Mouse (Mus musculus): Measurements from ENCODE around the gene Vars. TPM values are rescaled to one million over a fixed set of nuclear protein-coding genes. Genes with fewer than 3 reads are reported as not detected.
A peak's percentile ranks its signal among the peaks of the same experiment; 100 is the strongest.

Vars gene
- polyA plus RNA-seq, 1 experiment: 261 TPM

- Histone ChIP-seq H3K4me3 (ENCODE audit: control insufficient read depth, low read depth, low read length) (no peak overlapping the region), H3K27ac (ENCODE audit: control insufficient read depth, insufficient read depth, low read depth, low read length) (no peak overlapping the region), H3K4me1 (ENCODE audit: control insufficient read depth, insufficient read depth, low read length) (no peaks in the 10 kb centered on the region), H3K36me3 (ENCODE audit: control insufficient read depth, insufficient read depth, low read length) (no peaks in the 10 kb centered on the region), H3K27me3 (ENCODE audit: control insufficient read depth, insufficient read depth, low read length) (no peaks in the 10 kb centered on the region)
- TF ChIP-seq CTCF (IDR thresholded peaks at IDR 0.05; ENCODE audit: control insufficient read depth, insufficient read depth, insufficient replicate concordance, low read depth, low read length) (no peak), POLR2A (IDR thresholded peaks at IDR 0.05; ENCODE audit: control insufficient read depth, low read depth, low read length) (no peak)
Measured at GRCm38 (mm10) chr17:35039121-35039873, 38.5 kb downstream of the Vars start.

GRCm38 (mm10) chr17:35043794-35044193, 43.0 kb downstream of the Vars start:
- no peak overlapping the region for H3K27ac ChIP-seq (ENCODE audit: control insufficient read depth, insufficient read depth, low read depth, low read length)
- H3K27me3 ChIP-seq (ENCODE audit: control insufficient read depth, insufficient read depth, low read length): no peaks in the 10 kb centered on the region
- peaks cover 5% of the 10 kb centered on the region for H3K4me1 ChIP-seq (ENCODE audit: control insufficient read depth, insufficient read depth, low read length)
- TF ChIP-seq CTCF (IDR thresholded peaks at IDR 0.05; ENCODE audit: control insufficient read depth, insufficient read depth, insufficient replicate concordance, low read depth, low read length) (no peak), POLR2A (IDR thresholded peaks at IDR 0.05; ENCODE audit: control insufficient read depth, low read depth, low read length) (no peak)
- H3K36me3 ChIP-seq (ENCODE audit: control insufficient read depth, insufficient read depth, low read length): no peaks in the 10 kb centered on the region
- no peak overlapping the region for H3K4me3 ChIP-seq (ENCODE audit: control insufficient read depth, low read depth, low read length)

GRCm38 (mm10) chr17:35044904-35045806, 44.4 kb downstream of the Vars start:
- Histone ChIP-seq H3K27ac (ENCODE audit: control insufficient read depth, insufficient read depth, low read depth, low read length) (peak overlapping the region; percentile 43; the same call in 1 of the 2 replicates), H3K27me3 (ENCODE audit: control insufficient read depth, insufficient read depth, low read length) (peaks cover 2% of the 10 kb centered on the region; the same call in 1 of the 2 replicates), H3K36me3 (ENCODE audit: control insufficient read depth, insufficient read depth, low read length) (no peaks in the 10 kb centered on the region), H3K4me1 (ENCODE audit: control insufficient read depth, insufficient read depth, low read length) (peaks cover 12% of the 10 kb centered on the region), H3K4me3 (ENCODE audit: control insufficient read depth, low read depth, low read length) (no peak overlapping the region)
- TF ChIP-seq POLR2A (IDR thresholded peaks at IDR 0.05; ENCODE audit: control insufficient read depth, low read depth, low read length) (no peak), CTCF (IDR thresholded peaks at IDR 0.05; ENCODE audit: control insufficient read depth, insufficient read depth, insufficient replicate concordance, low read depth, low read length) (no peak)

DNA sequence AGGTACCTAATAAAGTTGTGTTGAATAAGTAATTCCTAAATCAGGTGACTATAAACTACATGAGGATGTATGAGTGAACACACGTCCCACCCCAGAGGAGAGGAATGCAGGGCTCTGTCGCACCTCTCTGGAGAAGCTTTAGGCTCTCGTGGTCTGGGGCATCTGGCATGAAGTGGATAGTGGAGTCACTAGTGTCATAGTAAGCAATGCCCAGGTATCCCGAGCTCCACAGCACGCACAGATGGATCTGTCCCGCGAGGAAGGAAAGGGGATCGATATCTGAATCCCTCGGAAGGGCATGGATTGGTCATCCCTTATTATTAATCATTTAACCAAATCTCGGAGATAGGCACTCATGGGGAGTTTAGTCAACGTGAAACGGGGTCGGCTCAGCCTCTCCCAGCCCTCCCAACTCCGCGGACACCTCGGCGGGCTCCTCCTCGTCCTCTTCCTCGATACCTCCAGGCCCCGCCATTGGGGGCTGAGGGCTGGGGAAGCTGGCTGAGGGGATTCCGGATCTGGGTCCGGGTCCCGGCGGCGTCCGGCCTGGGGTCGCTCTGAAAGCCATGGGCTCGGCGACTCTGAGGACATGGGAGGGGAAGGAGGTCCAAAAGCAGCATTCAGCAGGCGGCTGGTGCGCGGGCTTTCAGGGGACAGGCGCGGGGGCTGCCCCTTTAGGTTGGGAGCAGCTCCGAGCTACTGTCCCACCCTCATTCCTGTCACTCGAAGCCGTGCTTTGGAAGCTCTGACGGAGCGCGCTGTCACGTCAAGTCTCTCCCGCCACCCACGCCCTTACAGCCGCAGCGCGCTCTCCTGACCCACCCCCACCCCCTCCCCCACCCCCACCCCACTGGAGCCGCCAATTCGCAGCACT, 45.3 kb downstream of the Vars start:
- Histone ChIP-seq H3K36me3 (ENCODE audit: control insufficient read depth, insufficient read depth, low read length) (no peaks in the 10 kb centered on the region), H3K4me3 (ENCODE audit: control insufficient read depth, low read depth, low read length) (peak overlapping the region; percentile 86), H3K27ac (ENCODE audit: control insufficient read depth, insufficient read depth, low read depth, low read length) (peak overlapping the region; percentile 73), H3K4me1 (ENCODE audit: control insufficient read depth, insufficient read depth, low read length) (peaks cover 17% of the 10 kb centered on the region), H3K27me3 (ENCODE audit: control insufficient read depth, insufficient read depth, low read length) (peaks cover 2% of the 10 kb centered on the region; the same call in 1 of the 2 replicates)
- TF ChIP-seq POLR2A (IDR thresholded peaks at IDR 0.05; ENCODE audit: control insufficient read depth, low read depth, low read length): peak; percentile 63; the same call in 1 of the 2 replicates
- TF ChIP-seq CTCF (IDR thresholded peaks at IDR 0.05; ENCODE audit: control insufficient read depth, insufficient read depth, insufficient replicate concordance, low read depth, low read length): no peak

DNA sequence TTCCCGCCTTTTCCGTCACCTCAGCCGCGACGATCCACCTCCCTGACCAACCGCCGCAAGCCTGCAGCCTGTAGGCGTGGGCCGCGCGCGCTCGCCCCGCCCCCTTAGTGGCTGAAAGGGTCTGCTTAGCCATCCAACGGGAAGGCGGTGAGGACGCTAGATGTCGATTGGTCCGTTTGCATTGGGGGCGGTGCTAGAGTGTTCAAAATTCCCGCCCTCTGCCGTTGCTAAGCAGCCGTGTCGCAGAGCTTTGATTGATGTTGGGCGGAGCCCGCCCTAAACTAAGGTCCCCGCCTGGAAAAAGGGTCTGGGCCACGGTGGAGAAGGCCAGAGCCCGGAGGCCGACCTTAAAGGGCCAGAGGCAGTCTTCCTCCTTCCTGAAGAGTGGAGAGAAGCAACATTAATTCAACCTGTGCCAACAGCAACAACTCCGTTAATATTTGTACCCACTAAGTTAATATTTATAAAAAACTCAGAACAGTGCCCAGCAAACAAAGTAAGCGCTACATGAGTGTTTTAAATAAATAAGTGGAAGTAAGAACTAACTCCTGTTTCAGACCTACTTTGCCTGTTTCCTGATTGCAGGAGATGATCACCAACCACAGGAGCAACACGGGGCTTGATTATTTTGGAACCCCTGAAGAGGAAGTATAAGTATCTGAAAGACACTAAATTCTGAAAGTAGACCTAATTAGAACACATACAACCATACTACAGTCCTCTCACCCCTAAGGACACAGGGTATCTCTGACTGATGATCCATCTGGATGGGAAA, 46.1 kb downstream of the Vars start, which contains the start of gene Msh5:
Gene Msh5, minus strand, starts transcription at position 65 of the 775 bp plus-strand sequence.
- H3K4me3 ChIP-seq (ENCODE audit: control insufficient read depth, low read depth, low read length): peak within 1 kb of the TSS; percentile 86
- no peaks in the 10 kb centered on the region for H3K36me3 ChIP-seq (ENCODE audit: control insufficient read depth, insufficient read depth, low read length)
- H3K4me1 ChIP-seq (ENCODE audit: control insufficient read depth, insufficient read depth, low read length): peaks cover 24% of the 10 kb centered on the region
- TF ChIP-seq CTCF (IDR thresholded peaks at IDR 0.05; ENCODE audit: control insufficient read depth, insufficient read depth, insufficient replicate concordance, low read depth, low read length) (no peak), POLR2A (IDR thresholded peaks at IDR 0.05; ENCODE audit: control insufficient read depth, low read depth, low read length) (peak; percentile 50; the same call in 1 of the 2 replicates)
- peak within 1 kb of the TSS; percentile 73 for H3K27ac ChIP-seq (ENCODE audit: control insufficient read depth, insufficient read depth, low read depth, low read length)
- peaks cover 2% of the 10 kb centered on the region; the same call in 1 of the 2 replicates for H3K27me3 ChIP-seq (ENCODE audit: control insufficient read depth, insufficient read depth, low read length)

DNA sequence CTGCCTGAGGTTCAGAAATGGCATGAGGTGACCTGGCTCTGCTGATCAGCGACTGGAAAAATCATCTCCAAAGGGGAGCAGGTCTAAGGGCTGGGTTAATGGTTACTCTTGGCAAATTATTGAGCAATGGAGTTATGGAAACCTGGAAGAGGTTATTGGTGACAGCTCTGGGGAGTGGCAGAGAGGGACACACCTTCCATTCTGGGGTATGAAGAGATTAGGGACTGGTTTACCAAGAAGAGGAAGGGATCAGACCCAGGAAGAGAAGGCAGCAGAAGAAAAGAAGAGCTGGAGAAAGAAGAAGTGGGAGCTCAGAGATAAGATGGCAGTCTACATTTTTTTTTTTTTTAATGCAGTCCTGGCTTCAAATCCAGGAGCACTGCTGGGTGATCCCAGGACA, 46.9 kb downstream of the Vars start:
- no peaks in the 10 kb centered on the region for H3K36me3 ChIP-seq (ENCODE audit: control insufficient read depth, insufficient read depth, low read length)
- TF ChIP-seq POLR2A (IDR thresholded peaks at IDR 0.05; ENCODE audit: control insufficient read depth, low read depth, low read length): no peak
- TF ChIP-seq CTCF (IDR thresholded peaks at IDR 0.05; ENCODE audit: control insufficient read depth, insufficient read depth, insufficient replicate concordance, low read depth, low read length): no peak
- H3K27ac ChIP-seq (ENCODE audit: control insufficient read depth, insufficient read depth, low read depth, low read length): no peak overlapping the region
- peaks cover 2% of the 10 kb centered on the region; the same call in 1 of the 2 replicates for H3K27me3 ChIP-seq (ENCODE audit: control insufficient read depth, insufficient read depth, low read length)
- no peak overlapping the region for H3K4me3 ChIP-seq (ENCODE audit: control insufficient read depth, low read depth, low read length)
- peaks cover 24% of the 10 kb centered on the region for H3K4me1 ChIP-seq (ENCODE audit: control insufficient read depth, insufficient read depth, low read length)
